Mouse (Mus musculus) spleen, adult 2 months (tissue): ENCODE data around the gene Cav2.

ENCODE experiments used
- CTCF ChIP-seq: fragments of 200-500 bp; IDR thresholded peaks from 2 replicates; pipeline ENCODE4 v1.5.1; 2011; ENCODE audit warnings: mild to moderate bottlenecking, inconsistent platforms; ENCODE audit not compliant: insufficient read depth, insufficient read length, insufficient replicate concordance; ENCODE audit errors: extremely low read depth
- POLR2A ChIP-seq: fragments of 200-500 bp; IDR thresholded peaks from 2 replicates; pipeline ENCODE4 v1.6.1; 2011; ENCODE audit warnings: low read depth, low read length, inconsistent platforms

GRCm38 (mm10) chr6:17280939-17281756, at the start of gene Cav2:
- TF ChIP-seq CTCF: no peak
- TF ChIP-seq POLR2A: no peak
